Mouse (Mus musculus): ENCODE results near the gene Plekhm2.

DNA sequence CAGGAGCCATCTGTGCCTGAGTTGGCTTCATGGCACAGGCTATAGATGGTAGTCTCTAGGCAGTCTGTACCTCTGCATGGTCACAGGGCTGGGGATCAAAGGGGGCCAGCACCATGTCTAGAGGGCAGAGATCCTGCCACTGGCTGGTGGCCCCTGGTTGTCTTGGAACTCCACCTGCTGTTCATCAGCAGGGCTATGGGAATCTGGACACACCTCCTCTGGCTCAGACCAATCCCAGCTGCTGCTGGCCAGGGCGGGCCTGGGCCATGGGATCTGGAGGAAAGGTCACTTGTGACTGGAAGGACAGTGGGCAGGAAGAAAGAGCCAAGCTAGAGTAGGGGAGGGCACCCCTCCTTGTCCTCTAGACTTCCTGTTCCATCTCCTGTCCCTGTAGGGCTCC, 41.0 kb downstream of the Plekhm2 start, which contains the start of gene Slc25a34:
- peak; percentile 15; the same call in 1 of the 2 replicates for TF ChIP-seq POLR2A (IDR thresholded peaks at IDR 0.05; ENCODE audit: borderline replicate concordance, control insufficient read depth, low read depth, low read length)
- no peak for TF ChIP-seq CTCF (IDR thresholded peaks at IDR 0.05; ENCODE audit: control insufficient read depth, insufficient read depth, low read length)
